Mouse (Mus musculus): ENCODE results near the gene Smg6. TPM values are rescaled to one million over a fixed set of nuclear protein-coding genes. Genes with fewer than 3 reads are reported as not detected.

The Smg6 gene
- polyA plus RNA-seq, 1 experiment from 2014 or later = 17.1 TPM

GRCm38 (mm10) chr11:75054878-75055214 lies 129.2 kb downstream of the Smg6 start:
- 90% methylated on average over 3 of the region's 3 CpGs for WGBS
- H3K4me1 ChIP-seq = no peaks in the 10 kb centered on the region
- H3K36me3 ChIP-seq (replicated peaks) = no peaks in the 10 kb centered on the region
- no peak overlapping the region for H3K9ac ChIP-seq
- H3K4me3 ChIP-seq = no peak overlapping the region
- no peak overlapping the region for H3K4me2 ChIP-seq
- H3K27ac ChIP-seq = no peak overlapping the region
- ATAC-seq (replicated peaks) = no peak
- no peaks in the 10 kb centered on the region for H3K9me3 ChIP-seq
- H3K27me3 ChIP-seq (replicated peaks) = no peaks in the 10 kb centered on the region

DNA sequence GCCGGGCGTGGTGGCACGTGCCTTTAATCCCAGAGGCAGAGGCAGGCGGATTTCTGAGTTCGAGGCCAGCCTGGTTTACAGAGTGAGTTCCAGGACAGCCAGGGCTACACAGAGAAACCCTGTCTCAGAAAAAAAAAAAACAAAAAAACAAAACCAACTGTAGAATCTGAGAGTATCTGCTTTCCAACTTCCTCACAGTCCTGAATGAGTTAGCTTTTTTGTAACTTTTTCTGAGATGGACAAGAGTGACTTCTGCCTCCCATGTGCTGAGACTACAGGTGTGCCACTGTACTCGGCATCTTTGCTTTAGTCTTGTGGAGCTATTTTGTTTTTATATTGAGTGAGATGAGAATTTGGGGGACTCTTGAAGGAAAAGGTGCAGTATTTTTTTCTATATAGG lies 137.0 kb downstream of the Smg6 start:
- H3K27me3 ChIP-seq (replicated peaks) = no peaks in the 10 kb centered on the region
- no peaks in the 10 kb centered on the region for H3K9me3 ChIP-seq
- H3K9ac ChIP-seq = no peak overlapping the region
- 94% methylated on average over 6 of the region's 6 CpGs for WGBS
- H3K4me1 ChIP-seq = no peaks in the 10 kb centered on the region
- H3K36me3 ChIP-seq (replicated peaks) = no peaks in the 10 kb centered on the region
- no peak for ATAC-seq (replicated peaks)
- no peak overlapping the region for H3K4me2 ChIP-seq
- H3K27ac ChIP-seq = no peak overlapping the region
- no peak overlapping the region for H3K4me3 ChIP-seq

- no peak overlapping the region for H3K4me2 ChIP-seq
- no peak overlapping the region for H3K4me3 ChIP-seq
- no peaks in the 10 kb centered on the region for H3K9me3 ChIP-seq
- 88% methylated on average over 1 of the region's 1 CpGs for WGBS
- H3K4me1 ChIP-seq = no peaks in the 10 kb centered on the region
- H3K27me3 ChIP-seq (replicated peaks) = no peaks in the 10 kb centered on the region
- no peak for ATAC-seq (replicated peaks)
- H3K27ac ChIP-seq = no peak overlapping the region
- no peaks in the 10 kb centered on the region for H3K36me3 ChIP-seq (replicated peaks)
- no peak overlapping the region for H3K9ac ChIP-seq
Measured at GRCm38 (mm10) chr11:75064266-75064665, 138.6 kb downstream of the Smg6 start.

DNA sequence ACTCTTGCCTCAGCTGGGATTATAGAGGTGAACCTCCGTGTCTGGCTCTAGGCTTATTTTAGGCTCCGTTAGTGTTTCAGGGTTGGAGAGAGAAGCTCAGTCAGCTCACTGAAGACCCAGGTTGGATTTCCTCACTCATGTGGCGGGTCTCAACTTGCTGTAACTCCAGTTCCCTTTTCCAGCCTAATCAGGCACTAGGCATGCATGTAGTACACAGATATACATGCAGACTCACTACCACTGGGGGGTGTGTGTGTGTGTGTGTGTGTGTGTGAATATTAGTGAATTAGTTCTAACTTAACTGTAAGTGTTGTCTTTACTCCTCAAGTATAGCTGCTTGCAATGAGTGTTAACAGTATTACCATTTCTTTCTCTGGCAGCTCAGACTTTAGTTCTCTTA lies 145.7 kb downstream of the Smg6 start:
- no peak overlapping the region for H3K9ac ChIP-seq
- H3K27ac ChIP-seq = no peak overlapping the region
- no peak overlapping the region for H3K4me3 ChIP-seq
- no peak overlapping the region for H3K4me2 ChIP-seq
- no peaks in the 10 kb centered on the region for H3K36me3 ChIP-seq (replicated peaks)
- H3K27me3 ChIP-seq (replicated peaks) = no peaks in the 10 kb centered on the region
- no peak for ATAC-seq (replicated peaks)
- H3K4me1 ChIP-seq = no peaks in the 10 kb centered on the region
- WGBS = 94% methylated on average over 3 of the region's 3 CpGs
- H3K9me3 ChIP-seq = no peaks in the 10 kb centered on the region

DNA sequence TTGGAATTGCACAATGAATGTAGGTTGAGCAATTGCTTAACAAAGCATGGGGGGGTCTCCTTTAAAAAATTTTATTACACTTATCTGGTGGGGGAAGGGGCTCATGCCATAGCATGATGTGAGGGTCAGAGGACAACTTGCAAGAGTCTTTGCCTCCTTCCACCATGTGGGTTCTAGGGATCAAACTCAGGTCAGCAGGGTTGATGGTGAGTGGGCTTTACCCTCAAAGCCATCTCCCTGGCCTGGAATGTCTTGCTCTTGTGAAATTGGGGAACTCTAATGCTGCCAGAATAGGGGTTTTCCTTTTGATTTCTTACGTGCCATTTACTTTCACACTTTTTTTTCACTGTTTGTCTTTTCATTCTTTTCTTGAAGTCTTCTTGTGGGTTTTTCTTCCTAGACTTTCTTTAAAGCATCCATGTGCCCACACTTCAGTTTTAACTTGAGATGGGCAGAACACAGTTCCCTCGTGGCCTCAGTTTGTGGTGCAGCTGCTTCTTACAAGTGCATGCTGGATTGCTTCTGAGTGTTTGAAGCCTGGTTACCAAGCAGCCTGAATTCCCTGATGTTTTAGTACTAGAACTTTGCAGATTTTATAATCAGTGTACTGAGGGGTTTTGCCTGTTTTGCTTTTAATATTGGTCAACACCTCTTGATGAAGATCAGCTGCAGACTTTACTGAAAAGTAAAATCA lies 147.5 kb downstream of the Smg6 start:
- Histone ChIP-seq H3K27ac (no peak overlapping the region), H3K9ac (no peak overlapping the region), H3K36me3 (replicated peaks) (no peaks in the 10 kb centered on the region), H3K9me3 (no peaks in the 10 kb centered on the region), H3K4me1 (no peaks in the 10 kb centered on the region), H3K4me3 (no peak overlapping the region), H3K4me2 (no peak overlapping the region), H3K27me3 (replicated peaks) (no peaks in the 10 kb centered on the region)
- no peak for ATAC-seq (replicated peaks)
- WGBS = 69% methylated on average over 2 of the region's 2 CpGs

- no peaks in the 10 kb centered on the region for H3K4me1 ChIP-seq
- H3K4me3 ChIP-seq = no peak overlapping the region
- H3K27me3 ChIP-seq (replicated peaks) = no peaks in the 10 kb centered on the region
- no peaks in the 10 kb centered on the region for H3K9me3 ChIP-seq
- no peaks in the 10 kb centered on the region for H3K36me3 ChIP-seq (replicated peaks)
- no peak overlapping the region for H3K27ac ChIP-seq
- H3K4me2 ChIP-seq = no peak overlapping the region
- WGBS = 87% methylated on average over 2 of the region's 2 CpGs
- no peak overlapping the region for H3K9ac ChIP-seq
- ATAC-seq (replicated peaks) = no peak
Measured at GRCm38 (mm10) chr11:75073696-75074095, 148.1 kb downstream of the Smg6 start.

- ATAC-seq (replicated peaks) = no peak
- Histone ChIP-seq H3K27me3 (replicated peaks) (no peaks in the 10 kb centered on the region), H3K4me3 (no peak overlapping the region), H3K4me1 (no peaks in the 10 kb centered on the region), H3K4me2 (no peak overlapping the region), H3K27ac (no peak overlapping the region), H3K9me3 (no peaks in the 10 kb centered on the region), H3K36me3 (replicated peaks) (no peaks in the 10 kb centered on the region), H3K9ac (no peak overlapping the region)
- whole genome bisulfite sequencing = 70% methylated on average over 2 of the region's 2 CpGs
Measured at GRCm38 (mm10) chr11:75074543-75074942, 148.9 kb downstream of the Smg6 start.

GRCm38 (mm10) chr11:75078616-75079015 lies 153.0 kb downstream of the Smg6 start:
- H3K4me1 ChIP-seq = no peaks in the 10 kb centered on the region
- no peak overlapping the region for H3K9ac ChIP-seq
- no peak overlapping the region for H3K4me2 ChIP-seq
- no peak for ATAC-seq (replicated peaks)
- H3K27me3 ChIP-seq (replicated peaks) = no peaks in the 10 kb centered on the region
- no peaks in the 10 kb centered on the region for H3K9me3 ChIP-seq
- no peak overlapping the region for H3K27ac ChIP-seq
- H3K36me3 ChIP-seq (replicated peaks) = no peaks in the 10 kb centered on the region
- H3K4me3 ChIP-seq = no peak overlapping the region
- 84% methylated on average over 2 of the region's 2 CpGs for WGBS

- 83% methylated on average over 1 of the region's 1 CpGs for WGBS
Measured at GRCm38 (mm10) chr11:75083031-75083430, 157.4 kb downstream of the Smg6 start.

DNA sequence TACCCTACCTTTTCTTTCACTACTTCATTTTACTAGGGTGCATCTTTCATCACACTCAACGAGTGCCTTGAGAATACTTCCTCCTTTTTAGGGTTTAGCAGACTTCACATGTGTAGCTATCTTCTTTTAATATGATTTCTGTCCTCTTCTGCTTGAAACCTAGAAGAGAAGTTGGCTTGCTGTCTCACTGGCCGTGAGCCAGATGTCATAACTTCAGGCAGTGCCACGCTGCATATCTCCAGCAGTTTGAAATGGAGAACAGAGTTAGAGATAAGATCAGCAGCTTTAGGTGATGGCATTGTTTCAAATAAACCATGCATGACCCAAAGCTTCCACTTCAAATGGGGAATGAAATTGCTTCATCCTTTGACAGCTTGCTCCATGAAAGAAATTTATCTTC lies 166.5 kb downstream of the Smg6 start:
- ATAC-seq (replicated peaks) = no peak
- Histone ChIP-seq H3K4me3 (no peak overlapping the region), H3K4me2 (no peak overlapping the region), H3K4me1 (no peaks in the 10 kb centered on the region), H3K9ac (no peak overlapping the region), H3K27me3 (replicated peaks) (no peaks in the 10 kb centered on the region), H3K36me3 (replicated peaks) (no peaks in the 10 kb centered on the region), H3K9me3 (no peaks in the 10 kb centered on the region), H3K27ac (no peak overlapping the region)
- 78% methylated on average over 3 of the region's 3 CpGs for WGBS

More at GRCm38 (mm10) chr11:75083031-75083430, 157.4 kb downstream of the Smg6 start:
- Histone ChIP-seq H3K9me3 (no peaks in the 10 kb centered on the region), H3K27me3 (replicated peaks) (no peaks in the 10 kb centered on the region), H3K27ac (no peak overlapping the region), H3K4me2 (no peak overlapping the region), H3K4me1 (no peaks in the 10 kb centered on the region), H3K9ac (no peak overlapping the region), H3K4me3 (no peak overlapping the region), H3K36me3 (replicated peaks) (0 out of 2 replicates have a peak, but pooled peaks cover 2% of the 10 kb centered on the region)
- no peak for ATAC-seq (replicated peaks)

GRCm38 (mm10) chr11:75092656-75093055 lies 167.0 kb downstream of the Smg6 start:
- Histone ChIP-seq H3K36me3 (replicated peaks) (no peaks in the 10 kb centered on the region), H3K9me3 (no peaks in the 10 kb centered on the region), H3K4me1 (no peaks in the 10 kb centered on the region), H3K27ac (no peak overlapping the region), H3K4me3 (no peak overlapping the region), H3K9ac (no peak overlapping the region), H3K4me2 (no peak overlapping the region), H3K27me3 (replicated peaks) (no peaks in the 10 kb centered on the region)
- no peak for ATAC-seq (replicated peaks)
- WGBS = 73% methylated on average over 5 of the region's 5 CpGs

DNA sequence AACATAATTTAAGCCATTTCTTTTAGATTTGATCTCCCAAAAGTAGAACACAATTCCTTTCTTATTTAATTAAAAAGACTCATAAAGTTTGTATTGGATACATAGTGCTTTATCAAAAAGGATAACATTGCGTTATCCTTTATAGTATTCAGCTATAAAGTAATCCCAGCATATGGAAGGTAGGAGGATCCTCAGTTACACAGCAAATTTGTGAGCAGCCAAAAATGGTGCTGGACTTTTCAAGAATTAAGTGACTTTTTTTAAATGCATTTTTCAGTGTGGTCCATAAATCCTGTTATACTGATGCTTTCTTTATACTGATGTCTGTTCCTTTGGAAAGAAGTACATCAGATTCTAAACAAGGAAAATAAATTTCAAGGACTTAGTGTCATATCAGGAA lies 169.1 kb downstream of the Smg6 start:
- no peak overlapping the region for H3K4me2 ChIP-seq
- WGBS = 93% methylated on average over 1 of the region's 1 CpGs

GRCm38 (mm10) chr11:75102763-75103339 lies 177.2 kb downstream of the Smg6 start:
- H3K9me3 ChIP-seq = no peaks in the 10 kb centered on the region
- H3K4me1 ChIP-seq = no peaks in the 10 kb centered on the region
- no peak overlapping the region for H3K9ac ChIP-seq
- no peak overlapping the region for H3K27ac ChIP-seq
- H3K36me3 ChIP-seq (replicated peaks) = no peaks in the 10 kb centered on the region
- no peak for ATAC-seq (replicated peaks)
- H3K4me2 ChIP-seq = no peak overlapping the region
- 73% methylated on average over 5 of the region's 5 CpGs for WGBS
- no peaks in the 10 kb centered on the region for H3K27me3 ChIP-seq (replicated peaks)
- H3K4me3 ChIP-seq = no peak overlapping the region

More for the DNA sequence above, 169.1 kb downstream of the Smg6 start:
- no peak overlapping the region for H3K4me3 ChIP-seq
- no peak for ATAC-seq (replicated peaks)
- H3K9ac ChIP-seq = no peak overlapping the region
- H3K36me3 ChIP-seq (replicated peaks) = no peaks in the 10 kb centered on the region
- H3K4me1 ChIP-seq = no peaks in the 10 kb centered on the region
- H3K27ac ChIP-seq = no peak overlapping the region
- H3K27me3 ChIP-seq (replicated peaks) = no peaks in the 10 kb centered on the region
- no peaks in the 10 kb centered on the region for H3K9me3 ChIP-seq

Data from midbrain, embryonic 15.5 days (tissue).